Mouse (Mus musculus) layer of hippocampus, adult 2 months (tissue): ENCODE measurements at regions not wholly inside any gene's neighbourhood (a gene's known extent, or its start where the extent isn't known, plus 50 kb on each side); places are given as distances from the start of the nearest gene placed in this dataset.
A peak's percentile ranks its signal among the peaks of the same experiment; 100 is the strongest.

Experiments
- DNase-seq, 2 experiments: peaks; one replicate each; pipeline ENCODE4 v3.0.0; 2022; ENCODE audit warnings: low spot score in 2 of 2
- H3K27ac ChIP-seq: fragments of 200-600 bp; 2 replicates; pipeline ENCODE4 v1.8.1; 2022
- H3K4me3 ChIP-seq: fragments of 200-600 bp; 2 replicates; pipeline ENCODE4 v1.8.1; 2022; ENCODE audit warnings: mild to moderate bottlenecking
- CTCF ChIP-seq: fragments of 200-600 bp; conservative IDR thresholded peaks from 2 replicates; pipeline ENCODE4 v1.8.1; 2022; ENCODE audit warnings: antibody characterized with exemption, mild to moderate bottlenecking, moderate library complexity

DNA sequence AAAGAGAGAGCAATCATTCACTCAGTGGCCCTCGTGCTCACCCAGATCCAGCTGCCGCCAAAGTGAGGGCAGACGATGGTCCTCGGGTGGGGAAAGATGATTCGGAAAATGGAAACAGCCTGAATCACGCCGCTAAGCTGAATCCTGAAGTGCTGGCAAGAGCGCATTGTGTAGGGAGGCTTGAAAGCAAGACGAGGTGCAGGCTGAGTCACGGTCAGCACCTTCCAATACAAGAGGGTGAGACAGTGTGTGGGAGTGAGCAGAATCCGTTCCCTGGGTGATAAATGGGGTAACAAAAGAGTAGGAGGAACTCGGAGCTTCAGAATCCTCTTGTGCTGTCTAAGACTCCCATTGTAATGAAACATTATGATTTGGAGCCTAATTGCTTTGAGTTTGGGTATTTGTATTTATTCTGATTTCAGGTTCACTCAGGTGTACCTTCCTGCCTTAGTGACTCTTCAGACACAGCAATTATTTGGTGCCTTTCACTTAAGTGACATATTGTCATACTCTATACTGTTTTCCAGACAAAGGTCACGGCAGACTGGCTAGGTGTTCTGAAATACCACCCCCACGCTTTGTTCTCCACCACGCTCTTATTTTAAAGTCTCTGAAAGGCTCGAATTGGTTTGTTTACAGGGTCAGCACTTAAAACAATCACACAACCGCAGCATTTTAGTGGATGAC, 70.0 kb downstream of the Mbip start:
- DNase-seq: peak; percentile 20 to 72
- Histone ChIP-seq H3K27ac (peak overlapping the region; percentile 69), H3K4me3 (peak overlapping the region; percentile 40; the same call in 1 of the 2 replicates)
- no peak for TF ChIP-seq CTCF

DNA sequence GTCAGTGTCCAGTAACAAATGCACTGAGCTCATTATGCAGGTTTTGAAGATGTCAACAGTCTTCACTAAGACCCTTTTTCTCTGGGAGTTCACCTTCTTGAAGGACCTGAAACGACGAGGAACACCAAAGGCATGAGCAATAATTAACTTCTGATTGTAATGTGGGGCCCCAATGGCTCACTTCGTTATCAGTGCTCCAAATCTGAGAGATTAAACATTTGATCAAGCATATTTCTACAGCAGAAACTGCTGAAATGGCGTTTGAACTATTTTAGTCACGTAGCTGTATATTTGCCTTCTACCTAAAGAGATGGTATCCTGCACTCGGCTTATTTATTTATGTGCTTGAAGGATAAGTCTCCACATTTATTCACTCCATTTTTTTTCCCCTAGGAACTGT, 80.6 kb downstream of the Mbip start:
- no peak overlapping the region for H3K27ac ChIP-seq
- TF ChIP-seq CTCF: no peak
- H3K4me3 ChIP-seq: no peak overlapping the region
- no peak for DNase-seq

GRCm38 (mm10) chr12:56261471-56261870, 84.2 kb downstream of the Mbip start:
- Histone ChIP-seq H3K4me3 (no peak overlapping the region), H3K27ac (no peak overlapping the region)
- no peak for DNase-seq
- no peak for TF ChIP-seq CTCF

DNA sequence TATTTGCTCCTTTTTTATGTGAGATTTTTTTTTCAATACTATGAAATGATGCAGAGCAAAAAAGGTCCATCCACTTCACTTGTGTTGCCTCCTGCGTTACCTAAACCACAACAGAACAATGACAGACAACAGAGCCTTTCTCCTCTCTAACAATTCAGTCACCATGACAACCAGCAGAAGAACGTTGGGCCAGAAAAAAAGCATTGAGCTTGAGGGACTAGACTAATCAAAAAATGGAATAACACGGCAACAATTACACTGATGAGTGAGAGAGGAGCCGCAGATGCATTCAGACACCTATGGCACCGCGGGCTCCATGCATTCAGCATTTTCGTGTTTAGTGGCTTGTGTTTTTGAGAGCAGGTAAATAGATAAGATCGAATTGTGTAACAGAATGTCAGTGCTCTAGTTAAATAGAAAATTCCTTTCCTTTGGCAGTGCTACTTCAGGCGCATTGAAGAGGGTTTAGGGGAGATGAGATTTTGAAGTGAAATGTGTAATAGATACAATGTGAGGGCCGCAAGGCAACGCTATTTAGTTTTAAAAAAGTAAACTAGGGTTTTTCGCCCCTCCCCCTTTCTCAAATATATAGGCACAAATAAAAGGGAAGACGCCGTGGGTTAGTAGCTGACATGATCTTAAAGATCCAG, 87.2 kb downstream of the Mbip start:
- Histone ChIP-seq H3K27ac (peak overlapping the region; percentile 86), H3K4me3 (peak overlapping the region; percentile 37; the same call in 1 of the 2 replicates)
- no peak for TF ChIP-seq CTCF
- DNase-seq: peak; percentile 24 to 61

- Histone ChIP-seq H3K27ac (no peak overlapping the region), H3K4me3 (no peak overlapping the region)
- TF ChIP-seq CTCF: no peak
- DNase-seq: no peak
Measured at GRCm38 (mm10) chr12:56256243-56256881, 89.3 kb downstream of the Mbip start.

GRCm38 (mm10) chr12:56252612-56253444, 92.9 kb downstream of the Mbip start:
- Histone ChIP-seq H3K4me3 (no peak overlapping the region), H3K27ac (no peak overlapping the region)
- TF ChIP-seq CTCF: no peak
- DNase-seq: no peak

DNA sequence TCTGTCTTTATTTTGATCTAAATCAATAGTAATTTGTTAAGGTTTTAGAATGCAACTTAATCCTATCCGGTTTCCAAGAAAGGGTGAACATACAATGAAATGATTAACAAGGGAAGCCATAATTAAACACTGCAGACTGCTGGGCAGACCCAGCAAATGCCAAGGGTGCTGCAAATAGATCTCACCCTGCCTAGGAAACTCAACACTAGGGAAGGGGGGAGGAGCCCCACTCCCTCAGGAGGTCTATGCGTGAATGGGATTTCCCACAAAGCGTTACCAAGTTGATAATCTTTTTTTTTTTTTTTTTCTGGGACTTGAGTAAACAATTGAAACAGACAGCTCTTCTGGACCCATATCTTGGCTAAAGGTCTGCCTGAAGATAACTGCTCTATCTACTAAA, 95.4 kb downstream of the Mbip start:
- H3K27ac ChIP-seq: no peak overlapping the region
- TF ChIP-seq CTCF: no peak
- no peak for DNase-seq
- H3K4me3 ChIP-seq: no peak overlapping the region

DNA sequence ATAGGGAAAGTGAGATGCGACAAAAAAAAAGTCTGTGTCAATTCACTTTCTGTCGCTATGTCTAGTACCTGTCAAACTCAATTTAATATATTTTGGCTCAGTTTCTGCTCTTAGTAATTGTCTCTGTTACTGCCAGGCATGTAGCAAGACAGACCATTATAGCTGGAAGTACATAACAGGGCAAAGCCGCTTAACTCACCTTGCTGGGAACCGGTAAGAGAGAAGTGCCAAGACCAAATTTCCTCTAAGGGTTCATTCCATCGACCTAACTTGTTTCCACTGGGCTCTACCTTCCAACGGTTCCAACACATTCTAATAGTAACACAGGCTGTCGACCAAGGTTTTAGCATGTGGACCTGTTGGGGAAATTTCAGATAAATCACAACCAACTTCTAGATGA, 99.3 kb downstream of the Mbip start:
- Histone ChIP-seq H3K4me3 (no peak overlapping the region), H3K27ac (no peak overlapping the region)
- no peak for TF ChIP-seq CTCF
- DNase-seq: no peak

DNA sequence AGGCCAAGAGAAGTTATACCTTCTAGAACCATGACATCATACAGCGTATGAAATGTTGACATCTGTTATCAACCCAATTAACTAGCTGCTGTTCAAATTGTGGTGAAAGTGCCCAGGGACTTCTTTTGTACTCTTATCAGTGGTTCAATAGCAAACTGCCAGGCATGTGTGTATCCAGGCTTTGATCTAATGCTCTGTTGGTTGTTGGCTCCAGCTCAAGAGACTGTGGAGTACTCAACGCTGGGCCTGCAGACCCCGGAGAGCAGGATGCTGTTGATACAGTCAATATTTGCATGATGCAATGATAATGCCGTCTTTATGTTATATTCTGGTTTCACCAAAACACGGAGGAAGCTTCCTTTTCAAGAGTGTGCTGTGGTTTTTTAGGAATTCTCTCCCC, 102.9 kb downstream of the Mbip start:
- Histone ChIP-seq H3K4me3 (no peak overlapping the region), H3K27ac (no peak overlapping the region)
- DNase-seq: no peak
- no peak for TF ChIP-seq CTCF

DNA sequence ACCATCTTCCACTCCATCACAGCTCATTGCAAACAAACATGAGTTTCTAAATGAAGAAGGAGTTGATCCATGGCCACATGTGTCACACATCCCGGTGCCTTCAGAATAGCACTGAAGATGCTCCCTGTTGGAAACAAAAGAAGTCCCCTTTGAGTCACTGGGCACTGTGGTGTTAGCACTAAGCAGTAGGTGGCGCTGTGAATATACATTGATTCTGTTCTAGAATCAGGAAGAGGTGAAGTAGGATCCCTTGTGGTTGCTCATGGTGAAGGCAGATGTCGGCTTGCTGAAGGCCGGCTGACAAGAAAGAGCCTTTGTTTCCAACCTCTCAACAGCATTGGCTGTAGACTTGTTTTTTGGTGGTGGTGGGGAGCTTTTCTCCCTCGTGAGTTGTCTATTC, 104.0 kb downstream of the Mbip start:
- TF ChIP-seq CTCF: peak; percentile 89
- peak; percentile 44 to 56 for DNase-seq
- Histone ChIP-seq H3K4me3 (no peak overlapping the region), H3K27ac (no peak overlapping the region)

DNA sequence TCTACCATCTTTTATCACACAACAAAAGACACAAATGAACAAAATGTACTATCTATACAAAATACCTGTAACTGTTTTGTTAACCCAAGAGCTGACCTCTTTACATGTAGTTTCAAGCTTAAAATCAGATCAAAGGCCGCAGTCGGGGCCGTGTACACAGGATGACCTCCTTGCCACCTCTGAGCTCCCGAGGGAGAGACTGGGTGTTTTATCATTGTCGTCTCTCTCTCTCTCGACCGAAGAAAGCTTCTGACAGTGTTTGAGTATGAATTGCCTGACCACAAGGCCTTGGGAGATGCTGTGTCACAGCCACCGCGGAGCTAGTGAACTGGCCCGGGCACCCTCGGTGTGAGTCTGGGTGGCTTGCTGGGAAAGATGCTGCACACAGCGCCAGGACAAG, 105.5 kb downstream of the Mbip start:
- no peak for TF ChIP-seq CTCF
- DNase-seq: no peak
- Histone ChIP-seq H3K27ac (no peak overlapping the region), H3K4me3 (no peak overlapping the region)

DNA sequence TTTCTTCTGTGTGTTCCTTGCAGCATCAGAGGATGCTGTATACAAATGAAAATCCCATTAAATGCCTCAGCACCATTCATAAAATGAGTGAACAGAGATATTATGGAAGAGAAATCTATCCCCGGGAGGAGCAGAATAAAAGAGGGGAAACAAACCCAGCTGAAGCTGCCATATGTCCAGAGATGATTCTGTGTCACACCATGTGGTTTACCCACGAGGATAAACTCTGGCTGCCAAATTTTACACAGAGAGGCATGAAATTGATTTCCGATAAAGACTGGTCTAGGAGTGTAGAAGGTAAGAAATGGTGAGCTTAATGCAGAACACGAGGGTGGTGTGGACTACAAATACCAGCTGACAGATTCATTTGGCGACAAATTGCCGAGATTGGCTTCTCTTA, 111.1 kb downstream of the Mbip start:
- DNase-seq: peak; percentile 37 to 66
- H3K27ac ChIP-seq: no peak overlapping the region
- H3K4me3 ChIP-seq: no peak overlapping the region
- TF ChIP-seq CTCF: no peak

DNA sequence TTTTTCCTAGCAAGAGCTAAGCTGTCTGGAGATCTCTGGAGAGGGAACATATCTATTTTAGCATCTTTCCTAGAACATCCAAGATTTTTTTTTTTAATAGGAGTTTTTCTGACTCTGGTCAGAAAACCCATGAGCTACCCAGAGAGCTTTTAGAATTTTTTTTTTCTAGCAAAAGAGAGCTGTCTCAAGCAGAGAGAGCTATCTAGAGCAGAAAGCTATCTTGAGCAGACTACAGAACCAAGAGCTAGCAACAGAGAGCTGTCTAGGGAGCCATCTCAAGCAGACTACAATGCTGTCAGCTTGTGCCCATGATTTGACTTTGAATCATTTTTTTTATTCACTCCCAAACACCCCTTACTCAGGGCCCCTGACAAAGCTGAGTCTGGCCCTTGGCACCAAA, 112.5 kb downstream of the Mbip start:
- no peak overlapping the region for H3K27ac ChIP-seq
- H3K4me3 ChIP-seq: no peak overlapping the region
- no peak for DNase-seq
- TF ChIP-seq CTCF: no peak
